Mouse (Mus musculus) embryonic facial prominence, embryonic 12.5 days (tissue): ENCODE results near the gene Atxn7l1. TPM values are rescaled to one million over a fixed set of nuclear protein-coding genes. Genes with fewer than 3 reads are reported as not detected.
"Not testable (repeated sequence)": the region's sequence is repeated elsewhere in the genome, so short reads cannot be mapped to it uniquely, and the experiment has no call there.

Experiments
- ATAC-seq: fragments of 200-750 bp; cut with Nextera tagmentation; 2 replicates; pipeline ENCODE4 v1.8.0; 2017; ENCODE audit not compliant: insufficient number of reproducible peaks, insufficient read depth, low FRiP score, low TSS enrichment
- H3K27ac ChIP-seq: fragments of 300-500 bp; sonication (generic); 2 replicates; pipeline ENCODE4 v1.5.1; 2016; ENCODE audit warnings: mild to moderate bottlenecking
- H3K27me3 ChIP-seq: fragments of 300-500 bp; sonication (generic); 2 replicates; pipeline ENCODE4 v1.6.1; 2016; ENCODE audit warnings: mild to moderate bottlenecking, moderate library complexity
- H3K36me3 ChIP-seq: fragments of 300-500 bp; sonication (generic); 2 replicates; pipeline ENCODE4 v1.6.1; 2016; ENCODE audit warnings: mild to moderate bottlenecking
- H3K4me1 ChIP-seq: fragments of 300-500 bp; sonication (generic); 2 replicates; pipeline ENCODE4 v1.6.1; 2016
- H3K4me2 ChIP-seq: fragments of 300-500 bp; sonication (generic); replicated peaks from 2 replicates; pipeline ENCODE4 v1.6.1; 2016; ENCODE audit warnings: mild to moderate bottlenecking, moderate library complexity
- H3K4me3 ChIP-seq: fragments of 300-500 bp; sonication (generic); 2 replicates; pipeline ENCODE4 v1.5.1; 2016; ENCODE audit warnings: mild to moderate bottlenecking
- H3K9ac ChIP-seq: fragments of 300-500 bp; sonication (generic); 2 replicates; pipeline ENCODE4 v1.6.1; 2016; ENCODE audit warnings: mild to moderate bottlenecking, moderate library complexity
- H3K9me3 ChIP-seq: fragments of 300-500 bp; sonication (generic); 2 replicates; pipeline ENCODE4 v1.6.1; 2016; ENCODE audit warnings: mild to moderate bottlenecking, moderate library complexity
- WGBS: fragments of 180-500 bp; shearing (Covaris S2); methylation state at CpG from one replicate; pipeline ENCODE4 v1.1.7; 2016; 5-methylcytosine and 5-hydroxymethylcytosine counted together
- polyA plus RNA-seq: library from polyadenylated mRNA; unstranded; fragments of >200 nt; fragmentation: Nextera tagmentation; extraction: Ambion mirVana; gene quantifications from 2 replicates; pipeline ENCODE4 v1.2.1, GENCODE M21; 2016

The Atxn7l1 gene
- polyA plus RNA-seq, 1 experiment from 2014 or later, result 10.9 TPM

- Histone ChIP-seq H3K4me2 (no peak overlapping the region), H3K27me3 (no peaks in the 10 kb centered on the region), H3K9me3 (no peaks in the 10 kb centered on the region), H3K36me3 (no peaks in the 10 kb centered on the region), H3K9ac (no peak overlapping the region), H3K27ac (no peak overlapping the region), H3K4me3 (no peak overlapping the region), H3K4me1 (no peaks in the 10 kb centered on the region)
- ATAC-seq, result no peak
- WGBS, result 93% methylated on average over 3 of the region's 3 CpGs
Observed at GRCm38 (mm10) chr12:33154732-33155131, 7.2 kb downstream of the Atxn7l1 start.

GRCm38 (mm10) chr12:33156334-33157018 lies 9.0 kb downstream of the Atxn7l1 start:
- no peaks in the 10 kb centered on the region for H3K9me3 ChIP-seq
- no peak for ATAC-seq
- H3K4me2 ChIP-seq, result no peak overlapping the region
- peaks cover under 1% of the 10 kb centered on the region for H3K4me1 ChIP-seq
- no peaks in the 10 kb centered on the region for H3K27me3 ChIP-seq
- H3K27ac ChIP-seq, result no peak overlapping the region
- no peak overlapping the region for H3K4me3 ChIP-seq
- 89% methylated on average over 7 of the region's 7 CpGs for WGBS
- H3K36me3 ChIP-seq, result no peaks in the 10 kb centered on the region
- no peak overlapping the region for H3K9ac ChIP-seq

- H3K27me3 ChIP-seq, result no peaks in the 10 kb centered on the region
- ATAC-seq, result no peak
- 79% methylated on average over 8 of the region's 8 CpGs for WGBS
- no peaks in the 10 kb centered on the region for H3K9me3 ChIP-seq
- H3K9ac ChIP-seq, result no peak overlapping the region
- H3K36me3 ChIP-seq, result no peaks in the 10 kb centered on the region
- peaks cover 10% of the 10 kb centered on the region for H3K4me1 ChIP-seq
- no peak overlapping the region for H3K4me3 ChIP-seq
- no peak overlapping the region for H3K27ac ChIP-seq
- no peak overlapping the region for H3K4me2 ChIP-seq
Observed at GRCm38 (mm10) chr12:33158256-33158655, 10.8 kb downstream of the Atxn7l1 start.

- no peak overlapping the region for H3K27ac ChIP-seq
- H3K9ac ChIP-seq, result no peak overlapping the region
- 75% methylated on average over 7 of the region's 7 CpGs for WGBS
- H3K9me3 ChIP-seq, result no peaks in the 10 kb centered on the region
- ATAC-seq, result no peak
- H3K4me1 ChIP-seq, result peaks cover 10% of the 10 kb centered on the region
- no peak overlapping the region for H3K4me3 ChIP-seq
- no peak overlapping the region for H3K4me2 ChIP-seq
- 0 out of 2 replicates have a peak, but pooled peaks cover 4% of the 10 kb centered on the region for H3K36me3 ChIP-seq
- H3K27me3 ChIP-seq, result no peaks in the 10 kb centered on the region
Observed at GRCm38 (mm10) chr12:33160406-33160805, 12.9 kb downstream of the Atxn7l1 start.

- H3K9ac ChIP-seq, result peak overlapping the region; percentile 40; the same call in 1 of the 2 replicates
- no peak for ATAC-seq
- H3K4me3 ChIP-seq, result no peak overlapping the region
- no peak overlapping the region for H3K4me2 ChIP-seq
- no peaks in the 10 kb centered on the region for H3K9me3 ChIP-seq
- H3K27ac ChIP-seq, result peak overlapping the region; percentile 89
- H3K36me3 ChIP-seq, result 0 out of 2 replicates have a peak, but pooled peaks cover 4% of the 10 kb centered on the region
- no peaks in the 10 kb centered on the region for H3K27me3 ChIP-seq
- peaks cover 10% of the 10 kb centered on the region for H3K4me1 ChIP-seq
- WGBS, result 31% methylated on average over 12 of the region's 12 CpGs
Observed at GRCm38 (mm10) chr12:33162541-33162940, 15.0 kb downstream of the Atxn7l1 start.

GRCm38 (mm10) chr12:33164019-33164418 lies 16.5 kb downstream of the Atxn7l1 start:
- not testable (repeated sequence) for H3K4me1 ChIP-seq, H3K9ac ChIP-seq, H3K27me3 ChIP-seq, H3K27ac ChIP-seq, H3K9me3 ChIP-seq, H3K36me3 ChIP-seq, H3K4me3 ChIP-seq, H3K4me2 ChIP-seq, ATAC-seq
- WGBS, result 95% methylated on average over 5 of the region's 5 CpGs

GRCm38 (mm10) chr12:33166712-33167111 lies 19.2 kb downstream of the Atxn7l1 start:
- Histone ChIP-seq H3K4me2 (no peak overlapping the region), H3K9me3 (no peaks in the 10 kb centered on the region), H3K36me3 (0 out of 2 replicates have a peak, but pooled peaks cover 4% of the 10 kb centered on the region), H3K9ac (no peak overlapping the region), H3K27me3 (no peaks in the 10 kb centered on the region), H3K4me3 (no peak overlapping the region), H3K4me1 (peaks cover 7% of the 10 kb centered on the region), H3K27ac (no peak overlapping the region)
- WGBS, result 49% methylated on average over 8 of the region's 8 CpGs
- ATAC-seq, result no peak

GRCm38 (mm10) chr12:33167545-33167944 lies 20.1 kb downstream of the Atxn7l1 start:
- peaks cover 3% of the 10 kb centered on the region for H3K4me1 ChIP-seq
- no peak for ATAC-seq
- H3K27me3 ChIP-seq, result no peaks in the 10 kb centered on the region
- no peak overlapping the region for H3K4me2 ChIP-seq
- WGBS, result 69% methylated on average over 5 of the region's 5 CpGs
- H3K36me3 ChIP-seq, result 0 out of 2 replicates have a peak, but pooled peaks cover 4% of the 10 kb centered on the region
- H3K9ac ChIP-seq, result no peak overlapping the region
- no peak overlapping the region for H3K4me3 ChIP-seq
- no peak overlapping the region for H3K27ac ChIP-seq
- H3K9me3 ChIP-seq, result no peaks in the 10 kb centered on the region

GRCm38 (mm10) chr12:33168491-33168890 lies 21.0 kb downstream of the Atxn7l1 start:
- H3K36me3 ChIP-seq, result 0 out of 2 replicates have a peak, but pooled peaks cover 4% of the 10 kb centered on the region
- H3K9me3 ChIP-seq, result no peaks in the 10 kb centered on the region
- WGBS, result 91% methylated on average over 2 of the region's 2 CpGs
- no peak overlapping the region for H3K4me2 ChIP-seq
- H3K9ac ChIP-seq, result no peak overlapping the region
- H3K4me3 ChIP-seq, result no peak overlapping the region
- H3K27me3 ChIP-seq, result no peaks in the 10 kb centered on the region
- ATAC-seq, result no peak
- no peaks in the 10 kb centered on the region; the same call in 1 of the 2 replicates for H3K4me1 ChIP-seq
- H3K27ac ChIP-seq, result no peak overlapping the region

GRCm38 (mm10) chr12:33169777-33170494 lies 22.4 kb downstream of the Atxn7l1 start:
- WGBS, result 92% methylated on average over 11 of the region's 11 CpGs
- ATAC-seq, result no peak
- Histone ChIP-seq H3K9me3 (no peaks in the 10 kb centered on the region), H3K4me1 (peaks cover 4% of the 10 kb centered on the region; the same call in 1 of the 2 replicates), H3K36me3 (no peaks in the 10 kb centered on the region), H3K27ac (no peak overlapping the region), H3K27me3 (no peaks in the 10 kb centered on the region), H3K9ac (no peak overlapping the region), H3K4me3 (no peak overlapping the region), H3K4me2 (no peak overlapping the region)

- Histone ChIP-seq H3K4me1 (peaks cover 13% of the 10 kb centered on the region), H3K9ac (no peak overlapping the region), H3K4me3 (no peak overlapping the region), H3K9me3 (no peaks in the 10 kb centered on the region), H3K4me2 (no peak overlapping the region), H3K27me3 (no peaks in the 10 kb centered on the region), H3K36me3 (no peaks in the 10 kb centered on the region), H3K27ac (no peak overlapping the region)
- ATAC-seq, result no peak
- 95% methylated on average over 7 of the region's 7 CpGs for WGBS
Observed at GRCm38 (mm10) chr12:33170822-33171221, 23.3 kb downstream of the Atxn7l1 start.

GRCm38 (mm10) chr12:33172926-33173325 lies 25.4 kb downstream of the Atxn7l1 start:
- 92% methylated on average over 9 of the region's 9 CpGs for WGBS
- Histone ChIP-seq H3K9me3 (no peaks in the 10 kb centered on the region), H3K4me2 (no peak overlapping the region), H3K36me3 (no peaks in the 10 kb centered on the region), H3K4me3 (no peak overlapping the region), H3K9ac (no peak overlapping the region), H3K27me3 (no peaks in the 10 kb centered on the region), H3K27ac (no peak overlapping the region), H3K4me1 (peaks cover 20% of the 10 kb centered on the region)
- no peak for ATAC-seq
